Mouse (Mus musculus) G1E (cell line): ENCODE results near the gene Aldh4a1. TPM values are rescaled to one million over a fixed set of nuclear protein-coding genes. Genes with fewer than 3 reads are reported as not detected.
A peak's percentile ranks its signal among the peaks of the same experiment; 100 is the strongest.

Experiments
- ATAC-seq: 2 replicates; pipeline ENCODE4 v1.8.0; 2016; ENCODE audit warnings: mild to moderate bottlenecking; ENCODE audit not compliant: insufficient number of reproducible peaks, poor library complexity, low FRiP score, severe bottlenecking; ENCODE audit errors: extremely low read depth
- DNase-seq: peaks from one replicate; pipeline ENCODE4 v3.0.0; 2012; ENCODE audit warnings: low spot score
- H3K27me3 ChIP-seq: 2 replicates; pipeline ENCODE4 v1.6.1; 2012; ENCODE audit warnings: mild to moderate bottlenecking, low read length, inconsistent platforms; ENCODE audit not compliant: insufficient read depth
- H3K36me3 ChIP-seq: replicated peaks from 2 replicates; pipeline ENCODE3; 2012; ENCODE audit warnings: mild to moderate bottlenecking, inconsistent platforms
- H3K4me1 ChIP-seq: 2 replicates; pipeline ENCODE4 v1.6.1; 2012; ENCODE audit warnings: low read depth, low read length, inconsistent platforms, mixed read lengths; ENCODE audit not compliant: insufficient read depth
- H3K4me3 ChIP-seq: 2 replicates; pipeline ENCODE4 v1.5.1; 2012; ENCODE audit warnings: low read depth, mild to moderate bottlenecking, inconsistent platforms, low read length, moderate library complexity, mixed read lengths
- H3K9me3 ChIP-seq: replicated peaks from 2 replicates; pipeline ENCODE4 v1.6.1; 2012; ENCODE audit warnings: inconsistent platforms
- CTCF ChIP-seq: IDR thresholded peaks from 2 replicates; pipeline ENCODE4 v1.5.1; 2012; ENCODE audit warnings: low read depth, low read length, inconsistent platforms, mixed read lengths
- GATA1 ChIP-seq: IDR thresholded peaks from 2 replicates; pipeline ENCODE4 v1.6.1; 2012; ENCODE audit warnings: borderline replicate concordance, low read length, inconsistent platforms, mixed read lengths
- GATA2 ChIP-seq: IDR thresholded peaks from 2 replicates; pipeline ENCODE4 v1.6.1; 2012; ENCODE audit warnings: low read depth, low read length, inconsistent platforms, borderline replicate concordance
- POLR2AphosphoS5 ChIP-seq: IDR thresholded peaks from 2 replicates; pipeline ENCODE4 v1.6.1; 2012; ENCODE audit warnings: low read depth, low read length, inconsistent platforms; ENCODE audit not compliant: insufficient replicate concordance
- TAL1 ChIP-seq: conservative IDR thresholded peaks from 2 replicates; pipeline ENCODE4 v1.6.1; 2012; ENCODE audit warnings: low read depth, low read length, inconsistent platforms, mixed read lengths
- polyA plus RNA-seq: library from polyadenylated mRNA; stranded (reverse); fragments of >175 nt; gene quantifications from 2 replicates; pipeline ENCODE4 v1.2.3, GENCODE M21; 2012
- total RNA-seq, 2 experiments: library from RNA; stranded (forward) in 1 of 2; stranded (reverse) in 1 of 2; fragments of 200-1000 nt in 1 of 2; fragments of >200 nt in 1 of 2; fragmentation: Nextera tagmentation in 1 of 2; gene quantifications; 2 replicates each; pipeline ENCODE4 v1.2.3; 2014 to 2017

The Aldh4a1 gene
- total and polyA plus RNA-seq, 3 experiments: 13.3 to 44.1 (median 17.7) TPM

- no peak for ATAC-seq
- H3K4me1 ChIP-seq: no peaks in the 10 kb centered on the region
- H3K4me3 ChIP-seq: no peak overlapping the region
- H3K9me3 ChIP-seq: no peaks in the 10 kb centered on the region
- TF ChIP-seq GATA1: no peak
- no peak for TF ChIP-seq POLR2AphosphoS5
- no peak for TF ChIP-seq GATA2
- no peak for TF ChIP-seq TAL1
- no peak for TF ChIP-seq CTCF
- peaks cover 4% of the 10 kb centered on the region for H3K27me3 ChIP-seq
- no peak for DNase-seq
- no peaks in the 10 kb centered on the region for H3K36me3 ChIP-seq
Measured at GRCm38 (mm10) chr4:139667632-139668031, 45.0 kb downstream of the Aldh4a1 start.

- Histone ChIP-seq H3K9me3 (no peaks in the 10 kb centered on the region), H3K4me3 (no peak overlapping the region), H3K27me3 (no peaks in the 10 kb centered on the region; the same call in 1 of the 2 replicates), H3K4me1 (no peaks in the 10 kb centered on the region), H3K36me3 (no peaks in the 10 kb centered on the region)
- peak; percentile 60 for DNase-seq
- peak; percentile 15; the same call in 1 of the 2 replicates for ATAC-seq
- TF ChIP-seq GATA1 (no peak), CTCF (peak; percentile 91)
Measured at GRCm38 (mm10) chr4:139669847-139670246, 47.2 kb downstream of the Aldh4a1 start.

- no peak for ATAC-seq
- no peak for TF ChIP-seq GATA1
- no peak for TF ChIP-seq TAL1
- no peak for TF ChIP-seq CTCF
- no peak for TF ChIP-seq GATA2
- TF ChIP-seq POLR2AphosphoS5: no peak
- no peak for DNase-seq
- Histone ChIP-seq H3K4me1 (no peaks in the 10 kb centered on the region), H3K9me3 (peaks cover 2% of the 10 kb centered on the region), H3K4me3 (no peak overlapping the region), H3K27me3 (no peaks in the 10 kb centered on the region), H3K36me3 (no peaks in the 10 kb centered on the region)
Measured at GRCm38 (mm10) chr4:139675696-139676095, 53.0 kb downstream of the Aldh4a1 start.

GRCm38 (mm10) chr4:139683728-139684638 lies 61.3 kb downstream of the Aldh4a1 start:
- TF ChIP-seq TAL1: no peak
- TF ChIP-seq CTCF: no peak
- no peak for TF ChIP-seq POLR2AphosphoS5
- no peak for TF ChIP-seq GATA1
- no peak for TF ChIP-seq GATA2
- DNase-seq: no peak
- H3K9me3 ChIP-seq: peaks cover 61% of the 10 kb centered on the region
- no peaks in the 10 kb centered on the region for H3K36me3 ChIP-seq
- no peak overlapping the region for H3K4me3 ChIP-seq
- H3K4me1 ChIP-seq: no peaks in the 10 kb centered on the region
- no peak for ATAC-seq
- H3K27me3 ChIP-seq: no peaks in the 10 kb centered on the region

- TF ChIP-seq CTCF (no peak), TAL1 (no peak), GATA1 (no peak), GATA2 (no peak), POLR2AphosphoS5 (no peak)
- no peak overlapping the region for H3K4me3 ChIP-seq
- no peaks in the 10 kb centered on the region for H3K36me3 ChIP-seq
- H3K4me1 ChIP-seq: no peaks in the 10 kb centered on the region
- DNase-seq (no peak), ATAC-seq (no peak)
- no peaks in the 10 kb centered on the region for H3K27me3 ChIP-seq
- H3K9me3 ChIP-seq: peaks cover 68% of the 10 kb centered on the region
Measured at GRCm38 (mm10) chr4:139684639-139685017, 62.0 kb downstream of the Aldh4a1 start.

- H3K4me1 ChIP-seq: no peaks in the 10 kb centered on the region
- H3K4me3 ChIP-seq: no peak overlapping the region
- ATAC-seq: no peak
- DNase-seq: no peak
- H3K36me3 ChIP-seq: no peaks in the 10 kb centered on the region
- TF ChIP-seq CTCF (no peak), POLR2AphosphoS5 (no peak), GATA2 (no peak), GATA1 (no peak), TAL1 (no peak)
- no peaks in the 10 kb centered on the region for H3K27me3 ChIP-seq
- peaks cover 77% of the 10 kb centered on the region for H3K9me3 ChIP-seq
Measured at GRCm38 (mm10) chr4:139688058-139688457, 65.4 kb downstream of the Aldh4a1 start.
